Mouse (Mus musculus): Measurements from ENCODE around the gene Serpinf2.

GRCm38 (mm10) chr11:75409679-75410575 lies 29.5 kb downstream of the Serpinf2 start:
- TF ChIP-seq CTCF (IDR thresholded peaks at IDR 0.05; ENCODE audit: low read depth, low read length): no peak
- TF ChIP-seq TAL1 (conservative IDR thresholded peaks at IDR 0.05; ENCODE audit: low read depth, low read length): no peak
- TF ChIP-seq GATA1 (IDR thresholded peaks at IDR 0.05; ENCODE audit: borderline replicate concordance, low read length): no peak
- no peak for TF ChIP-seq POLR2AphosphoS5 (IDR thresholded peaks at IDR 0.05; ENCODE audit: insufficient replicate concordance, low read depth, low read length)
